Mouse (Mus musculus) hematopoietic multipotent progenitor cell, adult 10-12 weeks (in vitro differentiated cells): Measurements from ENCODE around the gene Cxcl10. TPM values are rescaled to one million over a fixed set of nuclear protein-coding genes. Genes with fewer than 3 reads are reported as not detected.

Source experiments
- polyA plus RNA-seq: library from polyadenylated mRNA; stranded (reverse); fragments of >175 nt; gene quantifications from 2 replicates; pipeline ENCODE4 v1.2.3, GENCODE M21; 2012; ENCODE audit warnings: low replicate concordance

Gene Cxcl10
- polyA plus RNA-seq = 0.81 TPM in 1 of 2 replicates, not detected in the other

GRCm38 (mm10) chr5:92348794-92349413 lies at the start of gene Cxcl10:
Gene Cxcl10 (minus strand): TSS chr5:92348889.

DNA sequence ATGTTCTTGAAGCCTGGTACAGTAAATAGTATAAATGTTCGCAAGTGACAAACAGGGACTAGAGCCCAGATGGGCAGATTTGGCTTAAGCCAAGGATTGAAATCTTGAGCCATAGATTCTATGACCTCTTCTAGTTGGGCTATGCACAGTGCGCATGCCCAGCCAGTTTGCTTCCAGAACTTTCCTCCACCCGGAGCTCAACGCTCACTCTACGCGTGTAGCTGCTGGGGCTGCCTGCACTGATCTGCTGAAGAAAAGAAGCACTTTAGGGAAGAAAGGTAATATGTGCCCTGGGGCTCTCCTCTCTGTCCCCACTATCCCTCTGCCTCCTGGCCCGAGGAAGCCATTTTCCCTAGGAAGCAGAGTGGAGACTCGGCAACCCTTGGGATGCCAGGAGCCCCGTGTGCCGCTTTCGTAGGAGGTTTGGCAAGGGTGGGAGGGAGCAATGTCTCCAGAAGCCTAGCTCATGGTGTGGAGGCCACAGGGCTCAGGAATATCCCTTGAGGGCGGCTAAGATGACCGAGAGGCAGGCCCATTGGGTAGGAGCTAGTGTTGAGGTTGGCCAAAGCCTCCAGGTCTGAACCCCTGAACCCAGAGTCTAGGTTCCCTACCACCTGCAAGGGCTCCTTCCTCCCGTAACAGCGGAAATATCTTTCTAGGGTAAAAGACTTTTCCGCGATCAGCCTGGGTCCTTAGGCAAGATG lies 16.9 kb downstream of the Cxcl10 start, which contains the start of gene Art3:
Gene Art3, plus strand, starts transcription at position 193 of the 704 bp plus-strand sequence.

GRCm38 (mm10) chr5:92327929-92328328 lies 20.8 kb downstream of the Cxcl10 start, which contains the start of gene Cxcl9:
Gene Cxcl9 (minus strand): TSS chr5:92328079.

GRCm38 (mm10) chr5:92309681-92310511 lies 38.8 kb downstream of the Cxcl10 start, which contains the start of gene Sdad1:
Gene Sdad1 (minus strand): TSS chr5:92310479.

Other genes starting within 250 kb of the Cxcl10 start
- 6.1 and 37.8 TPM in 2 replicates for gene Uso1, start 211.0 kb downstream of the Cxcl10 start, polyA plus RNA-seq
- gene U90926, start 133.5 kb downstream of the Cxcl10 start, polyA plus RNA-seq = not detected in 2 replicates
- 0.18 TPM in 1 of 2 replicates, not detected in the other for gene Ppef2, start 92.6 kb downstream of the Cxcl10 start, polyA plus RNA-seq
- gene Naaa, start 70.7 kb downstream of the Cxcl10 start, polyA plus RNA-seq = 43.7 and 90.0 TPM in 2 replicates
- 25.8 and 35.6 TPM in 2 replicates for gene Sdad1, start 38.4 kb downstream of the Cxcl10 start, polyA plus RNA-seq
- gene Cxcl9, start 20.8 kb downstream of the Cxcl10 start, polyA plus RNA-seq = 1.4 and 4.7 TPM in 2 replicates
- 0.28 TPM in 1 of 2 replicates, not detected in the other for gene Art3, start 17.1 kb downstream of the Cxcl10 start, polyA plus RNA-seq
- gene Nup54, start 86.3 kb upstream of the Cxcl10 start, polyA plus RNA-seq = 3.6 and 9.4 TPM in 2 replicates
- gene Scarb2, start 157.9 kb upstream of the Cxcl10 start, polyA plus RNA-seq = 10.3 and 17.1 TPM in 2 replicates
- not detected in 2 replicates for gene Fam47e, start 206.2 kb upstream of the Cxcl10 start, polyA plus RNA-seq